Mouse (Mus musculus) induced T-regulatory cell, adult 2 months (primary cell): ENCODE measurements around the gene Mrgprx2.
"Not testable (repeated sequence)": the region's sequence is repeated elsewhere in the genome, so short reads cannot be mapped to it uniquely, and the experiment has no call there.

Experiments
- DNase-seq: peaks from one replicate; pipeline ENCODE4 v3.0.0-alpha.2; 2012; ENCODE audit warnings: low read depth

The Mrgprx2 gene

DNA sequence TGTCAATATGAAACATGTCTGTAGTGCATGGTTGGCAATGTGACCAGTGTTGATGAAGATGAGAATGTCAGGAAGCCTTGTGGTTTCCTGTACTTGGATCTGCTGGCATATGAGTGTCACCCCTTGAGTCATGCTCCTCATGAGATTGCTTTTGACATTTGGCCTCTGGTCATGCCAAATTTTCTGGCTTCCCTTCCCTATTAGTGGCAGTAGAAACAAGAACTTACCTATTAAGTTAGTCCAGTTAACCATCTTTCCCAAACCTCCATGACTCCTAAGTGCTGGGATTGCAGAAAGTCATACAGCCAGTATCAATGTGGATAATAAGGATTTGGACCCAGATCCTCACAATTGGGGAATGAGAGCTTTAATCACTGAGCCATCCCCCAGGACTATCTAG, at the start of gene Mrgprx2:
Gene Mrgprx2 (minus strand): TSS at position 101 of the 400 bp plus-strand sequence.
- no peak for DNase-seq

DNA sequence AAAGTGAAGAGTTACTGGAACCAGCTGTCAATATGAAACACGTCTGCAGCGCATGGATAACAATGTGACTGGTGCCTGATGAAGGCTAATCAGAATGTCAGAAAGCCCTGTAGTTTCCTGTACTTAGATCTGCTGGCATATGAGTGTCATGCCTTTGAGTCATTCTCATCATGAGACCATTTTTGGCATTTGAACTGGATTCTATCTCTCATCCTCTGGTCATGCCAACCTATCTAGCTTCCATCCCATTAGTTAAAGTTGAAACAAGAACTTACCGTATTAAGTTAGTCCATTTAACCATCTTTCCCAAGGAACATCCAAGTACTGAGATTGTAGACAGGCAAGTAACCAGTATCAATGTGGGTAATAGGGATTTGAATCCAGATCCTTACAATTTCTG, 42.9 kb downstream of the Mrgprx2 start, which contains the start of gene Mrgprb1:
Gene Mrgprb1 (minus strand): TSS at position 101 of the 400 bp plus-strand sequence.
- DNase-seq, result no peak

DNA sequence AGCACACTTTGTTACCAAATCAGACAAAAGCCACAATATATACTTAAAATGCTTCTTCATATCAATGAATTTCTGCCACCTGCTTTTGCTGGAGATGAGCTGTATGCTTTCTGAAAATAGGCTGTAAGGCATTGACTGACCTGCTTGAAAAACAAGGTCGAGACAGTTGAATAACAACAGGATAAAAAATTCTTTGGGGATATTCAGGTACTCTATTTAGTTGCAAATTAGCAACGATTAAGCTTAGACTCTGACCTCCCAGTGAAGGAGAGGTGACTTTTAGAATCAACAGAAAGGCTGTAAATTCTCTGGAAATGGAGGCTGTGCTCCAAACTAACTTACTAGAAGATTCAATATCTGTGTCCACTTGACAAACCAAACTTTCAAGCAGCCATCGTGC, 62.5 kb downstream of the Mrgprx2 start:
- no peak for DNase-seq

DNA sequence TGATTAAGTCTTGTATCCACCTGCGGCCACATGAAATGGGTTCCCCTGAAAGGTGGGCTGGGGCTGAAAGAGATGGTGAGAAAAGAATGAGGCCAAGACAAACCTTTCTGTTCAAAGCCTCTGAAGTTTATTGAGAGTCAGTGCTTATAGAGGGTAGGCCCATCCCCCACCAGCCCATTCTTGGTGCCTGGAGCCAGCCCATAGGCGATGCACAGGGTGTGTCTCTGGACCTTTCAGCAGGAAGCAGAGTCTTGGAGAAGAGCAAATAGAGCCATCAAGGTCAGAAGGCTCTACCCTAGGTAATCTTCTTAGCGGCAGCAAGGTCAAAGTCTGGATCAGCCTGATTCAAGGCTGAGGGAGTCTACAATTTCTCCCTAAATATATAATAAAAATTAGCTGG, 63.2 kb downstream of the Mrgprx2 start:
- DNase-seq, result not testable (repeated sequence)
